ENCODE assay signal across 8 mouse cellular contexts in the genomic region with DNA sequence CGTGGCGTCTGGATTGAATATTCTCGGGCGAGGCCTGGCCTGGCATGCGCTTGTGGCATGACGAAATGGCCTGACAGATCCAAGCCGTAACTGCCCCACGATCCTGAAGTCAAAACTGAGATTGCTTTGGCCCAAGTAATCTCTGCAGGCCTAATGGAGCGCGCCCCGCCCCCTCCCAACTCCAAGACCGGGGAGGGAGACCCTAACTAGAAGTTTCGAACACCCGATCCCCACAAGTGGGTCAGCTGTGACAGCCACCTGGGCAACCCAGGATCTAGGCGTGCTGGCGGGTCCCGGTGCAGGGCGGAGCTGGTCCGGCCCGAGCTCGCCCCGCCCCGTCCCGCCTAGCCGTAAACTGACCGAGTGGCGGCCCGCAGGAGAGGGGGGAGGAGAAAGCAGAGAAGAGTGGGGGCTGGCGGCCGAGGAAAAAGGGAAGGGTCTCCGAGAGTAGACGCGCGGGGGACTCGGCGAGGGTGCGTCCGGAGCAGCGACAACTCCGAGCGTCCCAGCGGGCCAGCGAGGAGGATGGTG. TPM values are rescaled to one million over a fixed set of nuclear protein-coding genes. Genes with fewer than 3 reads are reported as not detected.
DNase-seq lines count a peak whose midpoint lies in the region; ATAC-seq lines count a peak whose summit lies in the region.

Itgb5 (plus strand) TSS at position 365 of the 531 bp plus-strand sequence.

- H3K27me3 ChIP-seq in erythroblast, embryonic 14.5 days (ENCODE audit: control insufficient read depth) = peaks cover 71% of the 10 kb centered on the region
- peaks cover 50% of the 10 kb centered on the region for H3K27me3 ChIP-seq in hindbrain, embryonic 14.5 days (ENCODE audit: control insufficient read depth, insufficient read depth, low read length)

- H3K27ac ChIP-seq in hindbrain, embryonic 14.5 days = peak within 1 kb of the TSS; percentile 51

- under 1% methylated on average over 40 of the region's 43 CpGs for WGBS in hindbrain, embryonic 14.5 days

- H3K4me1 ChIP-seq in erythroblast, embryonic 14.5 days (ENCODE audit: control insufficient read depth) = peaks cover 9% of the 10 kb centered on the region
- peaks cover 21% of the 10 kb centered on the region; the same call in 1 of the 2 replicates for H3K4me1 ChIP-seq in hindbrain, embryonic 14.5 days (replicated peaks; ENCODE audit: control insufficient read depth, insufficient read depth, low read length)

- no peak for ATAC-seq in erythroblast, adult 5-6 weeks (replicated peaks; ENCODE audit: low FRiP score, poor library complexity, severe bottlenecking)
- peak; percentile 67; the same call in 1 of the 2 replicates for ATAC-seq in hindbrain, embryonic 14.5 days (ENCODE audit: low FRiP score)

- peak within 1 kb of the TSS; percentile 56 for H3K4me3 ChIP-seq in erythroblast, embryonic 14.5 days (replicated peaks)
- peak within 1 kb of the TSS; percentile 65 for H3K4me3 ChIP-seq in hindbrain, embryonic 14.5 days (replicated peaks; ENCODE audit: low read length)

- no peaks in the 10 kb centered on the region for H3K9me3 ChIP-seq in erythroblast, embryonic 14.5 days (ENCODE audit: control insufficient read depth, low read length)
- no peaks in the 10 kb centered on the region for H3K9me3 ChIP-seq in hindbrain, embryonic 14.5 days (ENCODE audit: control insufficient read depth, low read length)

- no peaks in the 10 kb centered on the region for H3K36me3 ChIP-seq in erythroblast, embryonic 14.5 days (ENCODE audit: control insufficient read depth)
- H3K36me3 ChIP-seq in hindbrain, embryonic 14.5 days (replicated peaks; ENCODE audit: control insufficient read depth, insufficient read depth) = no peaks in the 10 kb centered on the region

- H3K4me2 ChIP-seq in hindbrain, embryonic 14.5 days (replicated peaks) = peak within 1 kb of the TSS; percentile 99

- DNase-seq in cerebellum, postnatal 10 days = peak; percentile 55 to 65
- peak; percentile 72 to 77 for DNase-seq in gastrocnemius, adult 8-10 months (ENCODE audit: low spot score in 2 of 2)
- no peak for DNase-seq in hindbrain, embryonic 14.5 days (ENCODE audit: low spot score)
- peak; percentile 30 to 42 for DNase-seq in layer of hippocampus, postnatal 36 days
- peak; percentile 77 for DNase-seq in lung, postnatal 14 days
- DNase-seq in retina, postnatal 1 day = peak; percentile 82

- peak within 1 kb of the TSS; percentile 67 for H3K9ac ChIP-seq in hindbrain, embryonic 14.5 days

RNA-seq across cellular contexts. Expression of gene Itgb5, which starts in this region (rescaled TPM):
- polyA plus RNA-seq in erythroblast, embryonic 14.5 days (2012) = 0.13 and 0.32 TPM in 2 replicates
- total RNA-seq in erythroblast, adult 5-6 weeks (2015; ENCODE audit: low replicate concordance) = 4.6 and 25.6 TPM in 2 replicates
- 2.2 and 8.2 TPM in 2 replicates for total RNA-seq in erythroblast, adult 5-6 weeks (2017; ENCODE audit: low replicate concordance)
- 100 to 1,000 TPM in 2 of 4 experiments, 10 to 100 TPM in 2; 98.7 to 124 (median 105) TPM for total RNA-seq in gastrocnemius, adult 8-10 months (2022)
- polyA plus RNA-seq in hindbrain, embryonic 14.5 days (2014; fragmentation: Nextera tagmentation; extraction: Ambion mirVana) = 27.1 and 27.2 TPM in 2 replicates
- total RNA-seq in layer of hippocampus, postnatal 36 days (2021) = 10 to 100 TPM; 40.7 to 42.7 TPM

Comparison
In these comparisons a context has a peak if more than half of its experiments do, and no peak if none do; other contexts are left out.
1. RNA of gene Itgb5 (polyA plus RNA-seq): 27.1 to 27.2 TPM in hindbrain, embryonic 14.5 days; 0.13 to 0.32 TPM in erythroblast, embryonic 14.5 days; every median in the first group is over 10 times any median in the second.